Mouse (Mus musculus) thymus, postnatal 0 days (tissue): ENCODE results near the gene Chchd1. TPM values are rescaled to one million over a fixed set of nuclear protein-coding genes. Genes with fewer than 3 reads are reported as not detected.
A peak's percentile ranks its signal among the peaks of the same experiment; 100 is the strongest.

Experiments used
- DNase-seq: peaks from one replicate; pipeline ENCODE4 v3.0.0-alpha.2; 2015; ENCODE audit warnings: low spot score
- polyA plus RNA-seq: library from polyadenylated mRNA; unstranded; fragments of >200 nt; fragmentation: Nextera tagmentation; extraction: Ambion mirVana; gene quantifications from 2 replicates; pipeline ENCODE4 v1.2.1, GENCODE M21; 2015

Chchd1 gene
- polyA plus RNA-seq, 1 experiment from 2014 or later: 235 TPM

- DNase-seq: peak; percentile 46
Observed at GRCm38 (mm10) chr14:20724043-20724442, 21.2 kb downstream of the Chchd1 start.

- DNase-seq: no peak
Observed at GRCm38 (mm10) chr14:20725660-20726339, 23.0 kb downstream of the Chchd1 start.

- no peak for DNase-seq
Observed at GRCm38 (mm10) chr14:20729871-20730270, 27.1 kb downstream of the Chchd1 start.

- no peak for DNase-seq
Observed at GRCm38 (mm10) chr14:20730853-20731602, 28.2 kb downstream of the Chchd1 start.

- DNase-seq: peak; percentile 11
Observed at GRCm38 (mm10) chr14:20733041-20733951, 30.5 kb downstream of the Chchd1 start.

- DNase-seq: peak; percentile 85
Observed at GRCm38 (mm10) chr14:20733952-20734774, 31.4 kb downstream of the Chchd1 start, which contains the start of gene Ndst2. Gene Ndst2 (minus strand): TSS chr14:20734562.

GRCm38 (mm10) chr14:20735052-20735451, 32.2 kb downstream of the Chchd1 start:
- no peak for DNase-seq

GRCm38 (mm10) chr14:20735892-20736390, 33.1 kb downstream of the Chchd1 start:
- no peak for DNase-seq

- peak; percentile 9 for DNase-seq
Observed at GRCm38 (mm10) chr14:20737306-20737705, 34.5 kb downstream of the Chchd1 start.

- no peak for DNase-seq
Observed at GRCm38 (mm10) chr14:20738511-20738910, 35.7 kb downstream of the Chchd1 start.

GRCm38 (mm10) chr14:20741301-20741700, 38.5 kb downstream of the Chchd1 start:
- no peak for DNase-seq

- DNase-seq: no peak
Observed at GRCm38 (mm10) chr14:20743614-20744013, 40.8 kb downstream of the Chchd1 start.

GRCm38 (mm10) chr14:20746935-20747334, 44.1 kb downstream of the Chchd1 start:
- no peak for DNase-seq

- DNase-seq: no peak
Observed at GRCm38 (mm10) chr14:20748388-20748787, 45.6 kb downstream of the Chchd1 start.

- no peak for DNase-seq
Observed at GRCm38 (mm10) chr14:20749494-20750051, 46.8 kb downstream of the Chchd1 start.

- no peak for DNase-seq
Observed at GRCm38 (mm10) chr14:20750503-20750902, 47.7 kb downstream of the Chchd1 start.

GRCm38 (mm10) chr14:20753792-20754191, 51.0 kb downstream of the Chchd1 start:
- DNase-seq: no peak
